Mouse (Mus musculus) embryonic facial prominence, embryonic 14.5 days (tissue): ENCODE measurements around the gene Prkn. TPM values are rescaled to one million over a fixed set of nuclear protein-coding genes. Genes with fewer than 3 reads are reported as not detected.

Experiments used
- ATAC-seq: fragments of 200-750 bp; cut with Nextera tagmentation; 2 replicates; pipeline ENCODE4 v1.8.0; 2017; ENCODE audit warnings: low read depth, moderate number of reproducible peaks, moderate TSS enrichment
- DNase-seq: peaks from one replicate; pipeline ENCODE4 v3.0.0-alpha.2; 2015; ENCODE audit warnings: low spot score
- H3K27ac ChIP-seq: fragments of 300-500 bp; sonication (generic); replicated peaks from 2 replicates; pipeline ENCODE4 v1.5.1; 2014; ENCODE audit warnings: low read depth, mild to moderate bottlenecking, low read length, moderate library complexity
- H3K27me3 ChIP-seq: fragments of 300-500 bp; sonication (generic); replicated peaks from 2 replicates; pipeline ENCODE4 v1.6.1; 2014; ENCODE audit warnings: low read length; ENCODE audit not compliant: control insufficient read depth, insufficient read depth
- H3K36me3 ChIP-seq: fragments of 300-500 bp; sonication (generic); 2 replicates; pipeline ENCODE4 v1.6.1; 2014; ENCODE audit warnings: low read length, mixed read lengths; ENCODE audit not compliant: control insufficient read depth, insufficient read depth
- H3K4me1 ChIP-seq: fragments of 300-500 bp; sonication (generic); 2 replicates; pipeline ENCODE4 v1.6.1; 2014; ENCODE audit warnings: antibody characterized with exemption, low read length; ENCODE audit not compliant: control insufficient read depth, insufficient read depth
- H3K4me2 ChIP-seq: fragments of 300-500 bp; sonication (generic); 2 replicates; pipeline ENCODE4 v1.6.1; 2014; ENCODE audit warnings: low read depth, mild to moderate bottlenecking, low read length, moderate library complexity, mixed read lengths
- H3K4me3 ChIP-seq: fragments of 300-500 bp; sonication (generic); 2 replicates; pipeline ENCODE4 v1.5.1; 2014; ENCODE audit warnings: low read depth, mild to moderate bottlenecking, low read length
- H3K9ac ChIP-seq: fragments of 300-500 bp; sonication (generic); 2 replicates; pipeline ENCODE4 v1.6.1; 2014; ENCODE audit warnings: low read depth, mild to moderate bottlenecking, low read length, moderate library complexity, mixed read lengths
- H3K9me3 ChIP-seq: fragments of 300-500 bp; sonication (generic); 2 replicates; pipeline ENCODE4 v1.6.1; 2016; ENCODE audit warnings: low read length; ENCODE audit not compliant: control insufficient read depth
- WGBS: fragments of 180-500 bp; shearing (Covaris S2); extraction: QIAGEN DNeasy Blood & Tissue Kit; methylation state at CpG from one replicate; pipeline ENCODE4 v1.1.7; 2014; 5-methylcytosine and 5-hydroxymethylcytosine counted together
- polyA plus RNA-seq: library from polyadenylated mRNA; unstranded; fragments of >200 nt; fragmentation: Nextera tagmentation; extraction: Ambion mirVana; gene quantifications from 2 replicates; pipeline ENCODE4 v1.2.1, GENCODE M21; 2014

Gene Prkn
- polyA plus RNA-seq, 1 experiment from 2014 or later: 2.9 TPM

GRCm38 (mm10) chr17:11333741-11334140 is 493.6 kb downstream of the Prkn start:
- Histone ChIP-seq H3K4me3 (no peak overlapping the region), H3K27me3 (no peaks in the 10 kb centered on the region), H3K4me1 (no peaks in the 10 kb centered on the region)

GRCm38 (mm10) chr17:11336156-11336555 is 496.0 kb downstream of the Prkn start:
- DNase-seq (no peak), ATAC-seq (no peak)
- H3K27ac ChIP-seq: no peak overlapping the region
- no peaks in the 10 kb centered on the region for H3K27me3 ChIP-seq
- no peaks in the 10 kb centered on the region for H3K36me3 ChIP-seq
- no peak overlapping the region for H3K4me3 ChIP-seq
- no peak overlapping the region for H3K9ac ChIP-seq
- 61% methylated on average over 1 of the region's 1 CpGs for WGBS
- H3K4me2 ChIP-seq: no peak overlapping the region
- H3K9me3 ChIP-seq: no peaks in the 10 kb centered on the region
- H3K4me1 ChIP-seq: no peaks in the 10 kb centered on the region

More at GRCm38 (mm10) chr17:11333741-11334140, 493.6 kb downstream of the Prkn start:
- H3K9me3 ChIP-seq: no peaks in the 10 kb centered on the region
- no peaks in the 10 kb centered on the region for H3K36me3 ChIP-seq
- H3K27ac ChIP-seq: no peak overlapping the region
- 79% methylated on average over 3 of the region's 3 CpGs for WGBS
- no peak overlapping the region for H3K9ac ChIP-seq
- DNase-seq: no peak
- no peak overlapping the region for H3K4me2 ChIP-seq
- no peak for ATAC-seq

GRCm38 (mm10) chr17:11340368-11340767 is 500.2 kb downstream of the Prkn start:
- Histone ChIP-seq H3K9ac (no peak overlapping the region), H3K9me3 (no peaks in the 10 kb centered on the region), H3K4me1 (no peaks in the 10 kb centered on the region), H3K4me2 (no peak overlapping the region), H3K27me3 (no peaks in the 10 kb centered on the region), H3K36me3 (no peaks in the 10 kb centered on the region), H3K27ac (no peak overlapping the region), H3K4me3 (no peak overlapping the region)
- DNase-seq (no peak), ATAC-seq (no peak)
- WGBS: 84% methylated on average over 4 of the region's 4 CpGs

- DNase-seq (no peak), ATAC-seq (no peak)
- H3K4me2 ChIP-seq: no peak overlapping the region
- no peaks in the 10 kb centered on the region for H3K27me3 ChIP-seq
- no peak overlapping the region for H3K27ac ChIP-seq
- H3K9me3 ChIP-seq: no peaks in the 10 kb centered on the region
- H3K36me3 ChIP-seq: no peaks in the 10 kb centered on the region
- no peaks in the 10 kb centered on the region for H3K4me1 ChIP-seq
- H3K4me3 ChIP-seq: no peak overlapping the region
- WGBS: 76% methylated on average over 1 of the region's 1 CpGs
- H3K9ac ChIP-seq: no peak overlapping the region
Measured at GRCm38 (mm10) chr17:11346310-11346709, 506.1 kb downstream of the Prkn start.

- Histone ChIP-seq H3K4me3 (no peak overlapping the region), H3K4me2 (no peak overlapping the region), H3K9me3 (no peaks in the 10 kb centered on the region), H3K27ac (no peak overlapping the region), H3K4me1 (no peaks in the 10 kb centered on the region), H3K36me3 (no peaks in the 10 kb centered on the region), H3K9ac (no peak overlapping the region), H3K27me3 (no peaks in the 10 kb centered on the region)
- ATAC-seq (no peak), DNase-seq (no peak)
- WGBS: 46% methylated on average over 1 of the region's 1 CpGs
Measured at GRCm38 (mm10) chr17:11352778-11353552, 512.8 kb downstream of the Prkn start.

GRCm38 (mm10) chr17:11353553-11353945 is 513.4 kb downstream of the Prkn start:
- H3K27ac ChIP-seq: no peak overlapping the region
- no peak for ATAC-seq
- DNase-seq: no peak
- H3K9me3 ChIP-seq: no peaks in the 10 kb centered on the region
- no peaks in the 10 kb centered on the region for H3K36me3 ChIP-seq
- WGBS: 71% methylated on average over 4 of the region's 4 CpGs
- H3K27me3 ChIP-seq: no peaks in the 10 kb centered on the region
- no peaks in the 10 kb centered on the region for H3K4me1 ChIP-seq
- no peak overlapping the region for H3K4me3 ChIP-seq
- no peak overlapping the region for H3K4me2 ChIP-seq
- no peak overlapping the region for H3K9ac ChIP-seq

- Histone ChIP-seq H3K27ac (no peak overlapping the region), H3K4me2 (no peak overlapping the region), H3K36me3 (no peaks in the 10 kb centered on the region), H3K27me3 (no peaks in the 10 kb centered on the region), H3K4me3 (no peak overlapping the region), H3K4me1 (no peaks in the 10 kb centered on the region), H3K9ac (no peak overlapping the region), H3K9me3 (no peaks in the 10 kb centered on the region)
- no peak for DNase-seq
- no peak for ATAC-seq
- WGBS: 70% methylated on average over 7 of the region's 7 CpGs
Measured at GRCm38 (mm10) chr17:11354348-11354747, 514.2 kb downstream of the Prkn start.

- Histone ChIP-seq H3K4me3 (no peak overlapping the region), H3K4me2 (no peak overlapping the region), H3K9ac (no peak overlapping the region), H3K27me3 (no peaks in the 10 kb centered on the region), H3K36me3 (no peaks in the 10 kb centered on the region), H3K27ac (no peak overlapping the region), H3K9me3 (no peaks in the 10 kb centered on the region), H3K4me1 (no peaks in the 10 kb centered on the region)
- 81% methylated on average over 2 of the region's 2 CpGs for WGBS
- DNase-seq (no peak), ATAC-seq (no peak)
Measured at GRCm38 (mm10) chr17:11375461-11375860, 535.3 kb downstream of the Prkn start.

- Histone ChIP-seq H3K27me3 (no peaks in the 10 kb centered on the region), H3K4me2 (no peak overlapping the region), H3K4me1 (no peaks in the 10 kb centered on the region), H3K9ac (no peak overlapping the region), H3K4me3 (no peak overlapping the region), H3K9me3 (no peaks in the 10 kb centered on the region), H3K27ac (no peak overlapping the region), H3K36me3 (no peaks in the 10 kb centered on the region)
- ATAC-seq (no peak), DNase-seq (no peak)
- WGBS: 83% methylated on average over 8 of the region's 8 CpGs
Measured at GRCm38 (mm10) chr17:11383364-11383962, 543.3 kb downstream of the Prkn start.
